Mouse (Mus musculus): ENCODE measurements around the gene Olfr1367.
"Not testable (repeated sequence)": the region's sequence is repeated elsewhere in the genome, so short reads cannot be mapped to it uniquely, and the experiment has no call there.

DNA sequence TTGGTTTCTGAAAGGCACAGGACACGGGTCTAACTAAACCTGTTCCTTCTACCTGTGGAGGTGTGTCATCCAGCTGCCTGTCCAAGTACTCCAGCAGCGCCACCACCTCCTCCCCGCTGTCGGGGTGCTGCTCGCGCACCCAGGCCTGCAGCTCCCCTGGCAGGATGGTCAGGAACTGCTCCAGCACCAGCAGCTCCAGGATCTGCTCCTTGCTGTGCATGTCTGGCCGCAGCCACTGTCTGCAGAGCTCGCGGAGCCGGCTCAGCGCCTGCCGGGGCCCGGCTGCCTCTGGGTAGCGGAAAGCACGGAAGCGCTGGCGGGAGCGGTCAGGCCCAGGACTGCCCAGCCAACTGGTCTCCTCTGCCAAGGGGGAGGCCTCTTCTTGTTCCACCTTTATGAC, 49.3 kb downstream of the Olfr1367 start:
- TF ChIP-seq HCFC1 (IDR thresholded peaks at IDR 0.05; ENCODE audit: borderline replicate concordance, insufficient read depth, low read length); CHD2 (IDR thresholded peaks at IDR 0.05; ENCODE audit: low read depth, low read length); ZNF384 (IDR thresholded peaks at IDR 0.05; ENCODE audit: low read depth, low read length); ZC3H11A (IDR thresholded peaks at IDR 0.05; ENCODE audit: borderline replicate concordance, low read depth, low read length): not testable (repeated sequence)
